Mouse (Mus musculus) cerebellum, postnatal 14 days (tissue): ENCODE measurements at regions not wholly inside any gene's neighbourhood (a gene's known extent, or its start where the extent isn't known, plus 50 kb on each side); places are given as distances from the start of the nearest gene placed in this dataset.
"Not testable (repeated sequence)": the region's sequence is repeated elsewhere in the genome, so short reads cannot be mapped to it uniquely, and the experiment has no call there.

Experiments used
- DNase-seq, 2 experiments: peaks; one replicate each; pipeline ENCODE4 v3.0.0; 2021; ENCODE audit warnings: mixed read lengths in 2 of 2

- DNase-seq, result not testable (repeated sequence)
Measured at GRCm38 (mm10) chr5:109842186-109842978, 80.8 kb upstream of the Gm15446 start.

- not testable (repeated sequence) for DNase-seq
Measured at GRCm38 (mm10) chr5:109844236-109844635, 79.0 kb upstream of the Gm15446 start.

- DNase-seq, result no peak
Measured at GRCm38 (mm10) chr5:109844753-109845186, 78.4 kb upstream of the Gm15446 start.

- DNase-seq, result not testable (repeated sequence)
Measured at GRCm38 (mm10) chr5:109851225-109851624, 72.0 kb upstream of the Gm15446 start.

- no peak for DNase-seq
Measured at GRCm38 (mm10) chr5:109860402-109860801, 62.8 kb upstream of the Gm15446 start.

GRCm38 (mm10) chr5:109864517-109864916, 58.7 kb upstream of the Gm15446 start:
- not testable (repeated sequence) for DNase-seq

GRCm38 (mm10) chr5:109865628-109866027, 57.6 kb upstream of the Gm15446 start:
- DNase-seq, result peak in 1 of 2 experiments; percentile 2

GRCm38 (mm10) chr5:109866337-109867126, 56.7 kb upstream of the Gm15446 start:
- peak; percentile 84 to 87 for DNase-seq

GRCm38 (mm10) chr5:109867221-109867620, 56.0 kb upstream of the Gm15446 start:
- not testable (repeated sequence) for DNase-seq
